Mouse (Mus musculus) testis, adult 10 weeks (tissue): Measurements from ENCODE around the gene Ckmt2. TPM values are rescaled to one million over a fixed set of nuclear protein-coding genes. Genes with fewer than 3 reads are reported as not detected.

Source experiments
- polyA plus RNA-seq: library from polyadenylated mRNA; stranded (reverse); fragments of 350-450 nt; fragmentation: Illumina TruSeq; extraction: RNeasy Lipid Tissue Mini Kit (QIAGEN cat#74804); gene quantifications from one replicate; pipeline ENCODE4 v1.2.3, GENCODE M21; 2014; ENCODE audit warnings: low read depth, low replicate concordance

Ckmt2 gene
- polyA plus RNA-seq, result 5.9 TPM

DNA sequence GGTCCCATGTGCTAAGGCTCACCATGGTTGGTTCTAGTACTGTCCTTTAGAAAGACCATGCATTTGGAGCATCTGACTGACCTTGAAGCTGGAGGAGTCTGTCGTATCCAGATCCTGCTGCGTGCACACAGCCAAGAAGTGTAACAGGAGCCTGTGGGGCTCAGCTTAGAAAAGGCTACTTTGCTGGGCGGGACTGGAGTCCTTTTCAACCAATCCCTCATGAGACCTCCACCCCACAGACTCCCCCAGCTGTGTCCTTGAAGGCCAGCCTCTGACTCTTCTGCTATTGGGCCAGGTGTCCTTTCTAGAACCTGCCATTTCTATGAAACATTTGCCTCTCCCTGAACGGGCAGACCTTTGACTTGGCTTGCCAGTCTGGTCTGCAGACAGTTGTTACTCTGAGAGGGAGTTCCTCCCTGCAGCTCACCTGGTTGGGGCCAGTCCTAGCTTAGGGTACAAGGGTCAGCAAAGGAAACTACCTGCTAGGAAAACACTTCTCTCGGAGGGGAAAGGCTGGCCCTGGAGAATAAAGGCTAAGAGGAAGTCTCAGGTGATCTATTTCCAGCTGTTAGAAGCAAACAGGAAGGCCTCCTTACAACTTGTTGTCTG, at the start of gene Ckmt2:
Ckmt2 (minus strand) TSS at position 145 of the 609 bp plus-strand sequence.

GRCm38 (mm10) chr13:91807155-91807839, 69.4 kb downstream of the Ckmt2 start, which contains the start of gene Zcchc9:
Zcchc9 (minus strand) TSS chr13:91807705.

Other genes with a start within 250 kb of the Ckmt2 start
- 4.2 TPM for gene Acot12, start 135.4 kb downstream of the Ckmt2 start, polyA plus RNA-seq
- gene Zcchc9, start 69.2 kb downstream of the Ckmt2 start, polyA plus RNA-seq, result 10.7 TPM